Mouse (Mus musculus) heart, postnatal 36 days (tissue): ENCODE data around the gene Yipf1. TPM values are rescaled to one million over a fixed set of nuclear protein-coding genes. Genes with fewer than 3 reads are reported as not detected.
"Not testable (repeated sequence)": the region's sequence is repeated elsewhere in the genome, so short reads cannot be mapped to it uniquely, and the experiment has no call there.

ENCODE experiments used
- DNase-seq, 2 experiments: peaks; one replicate each; pipeline ENCODE4 v3.0.0; 2021 to 2022
- intact Hi-C: fragments of 180-260 bp; cut with DNase I; formaldehyde crosslinking; loops from one replicate; pipeline ENCODE4 v1.15.1; 2025
- total RNA-seq, 2 experiments: library from RNA; stranded (reverse); gene quantifications; 2 replicates each; pipeline ENCODE4 v1.2.3; 2021

The Yipf1 gene
- total RNA-seq, 2 experiments from 2014 or later = 21.2 to 22.7 TPM

DNA sequence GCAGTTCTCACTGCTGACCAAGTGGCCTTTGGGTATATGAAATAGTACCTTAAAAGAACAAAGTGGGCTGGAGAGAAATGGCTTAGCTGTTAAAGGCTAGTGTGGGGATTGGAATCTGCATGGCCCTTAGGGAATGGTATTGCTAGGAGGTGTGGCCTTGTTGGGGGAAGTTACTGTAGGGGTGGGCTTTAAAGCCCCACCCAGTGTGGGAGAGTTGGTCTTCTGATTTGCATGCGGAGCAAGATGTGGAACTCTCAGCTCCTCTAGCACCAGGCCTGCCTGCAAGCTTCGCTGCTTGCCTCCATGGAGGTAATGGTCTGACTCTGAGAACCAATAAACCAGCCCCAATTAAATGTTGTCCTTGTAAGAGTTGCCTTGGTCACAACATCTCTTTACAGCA is 6.9 kb downstream of the Yipf1 start:
- no peak for DNase-seq
- intact Hi-C loops = no loop called here

DNA sequence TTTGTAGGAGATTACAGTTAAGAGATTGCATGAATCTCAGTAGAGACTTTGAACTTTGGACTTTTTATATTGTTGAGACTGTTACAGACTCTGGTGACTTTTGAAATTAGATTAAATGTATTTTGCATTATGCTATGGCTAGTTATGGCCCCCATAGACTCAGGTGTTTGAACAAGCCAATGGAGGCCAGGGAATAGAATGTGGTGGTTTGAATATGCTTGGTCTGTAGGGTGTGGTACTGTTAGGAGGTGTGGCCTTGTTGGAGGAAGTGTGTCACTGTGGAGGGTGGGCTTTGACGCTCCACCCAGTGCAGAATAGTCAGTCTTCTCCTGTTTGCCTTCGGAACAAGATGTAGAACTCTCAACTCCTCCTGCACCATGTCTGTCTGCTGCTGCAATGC is 8.9 kb downstream of the Yipf1 start:
- DNase-seq = no peak
- intact Hi-C loops = no loop called here

DNA sequence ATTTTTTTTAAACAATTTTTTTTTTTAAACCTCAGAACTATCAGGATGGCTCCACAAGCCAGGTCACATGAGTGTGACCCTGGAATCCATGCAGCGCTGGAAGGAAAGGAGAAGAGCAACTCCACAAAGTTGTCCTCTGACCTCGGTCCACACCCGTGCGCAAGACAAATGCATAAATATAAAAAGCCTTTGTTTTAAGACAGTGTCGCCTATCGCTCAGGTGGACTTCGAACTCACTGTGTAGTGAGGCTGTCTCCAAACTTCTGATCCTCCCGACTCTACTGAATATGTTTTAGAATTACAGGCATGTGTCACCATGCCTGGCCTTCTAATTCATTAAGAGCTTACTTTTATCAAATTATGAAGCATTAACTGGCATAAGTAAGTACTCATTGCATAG is 14.4 kb downstream of the Yipf1 start:
- no peak for DNase-seq
- intact Hi-C loops = no loop called here

DNA sequence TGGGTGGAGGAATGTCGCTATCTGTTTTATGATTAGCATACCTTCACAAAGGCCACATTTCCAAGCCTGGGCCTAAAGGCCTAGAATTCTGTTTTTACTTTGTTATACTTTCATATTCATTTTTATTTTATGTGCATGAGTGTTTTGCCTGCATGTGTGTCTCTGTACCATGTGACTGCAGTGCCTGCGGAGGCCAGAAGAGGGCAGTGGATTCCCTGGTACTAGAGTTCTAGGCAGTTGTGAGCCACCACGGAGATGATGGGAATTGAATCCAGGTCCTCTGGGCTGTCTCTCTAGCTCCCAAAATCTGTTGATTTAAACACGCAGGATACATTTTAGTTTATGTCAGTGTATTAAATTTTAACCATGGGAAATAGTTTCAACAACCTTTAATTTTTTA is 19.4 kb downstream of the Yipf1 start:
- intact Hi-C loops = no loop called here
- no peak for DNase-seq

DNA sequence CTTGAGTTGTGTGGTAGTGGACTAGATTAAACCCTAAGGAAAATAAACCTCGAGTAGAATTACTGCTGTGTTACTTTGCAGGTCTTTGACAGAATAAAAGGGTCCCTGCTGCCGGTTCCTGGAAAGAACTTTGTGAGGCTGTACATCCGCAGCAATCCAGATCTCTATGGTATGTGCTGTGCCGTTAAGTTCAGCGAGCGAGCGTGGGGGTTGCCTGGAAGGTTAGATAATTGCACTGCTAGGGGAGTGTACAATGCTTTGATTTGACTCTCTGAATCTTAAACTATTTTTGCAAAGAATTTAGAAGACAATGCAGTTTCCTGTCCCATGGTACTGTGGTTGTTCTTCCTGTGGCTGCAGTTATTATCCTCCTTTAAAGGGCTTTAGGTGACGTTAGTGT is 22.2 kb downstream of the Yipf1 start:
- intact Hi-C loops = no loop called here
- no peak for DNase-seq

DNA sequence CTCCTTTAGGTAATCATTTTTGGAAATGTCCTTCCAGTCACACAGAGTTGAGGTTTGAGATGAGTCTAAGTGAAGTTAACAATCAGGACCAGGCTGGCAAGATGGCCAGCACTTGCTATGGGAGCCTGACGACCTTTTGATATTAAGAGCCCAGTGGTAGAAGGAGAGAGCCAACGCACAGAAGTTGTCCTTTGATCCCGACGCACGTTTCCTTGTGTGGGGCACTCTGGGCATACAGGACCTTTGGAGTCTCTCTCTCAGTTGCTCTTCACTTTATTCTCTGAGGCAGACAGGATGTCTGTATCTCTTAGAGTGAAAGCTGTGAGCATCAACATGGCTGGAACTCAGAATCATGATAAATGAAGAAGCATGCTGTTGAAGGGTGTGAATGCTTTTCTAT is 23.3 kb downstream of the Yipf1 start:
- no peak for DNase-seq
- intact Hi-C loops = no loop called here

DNA sequence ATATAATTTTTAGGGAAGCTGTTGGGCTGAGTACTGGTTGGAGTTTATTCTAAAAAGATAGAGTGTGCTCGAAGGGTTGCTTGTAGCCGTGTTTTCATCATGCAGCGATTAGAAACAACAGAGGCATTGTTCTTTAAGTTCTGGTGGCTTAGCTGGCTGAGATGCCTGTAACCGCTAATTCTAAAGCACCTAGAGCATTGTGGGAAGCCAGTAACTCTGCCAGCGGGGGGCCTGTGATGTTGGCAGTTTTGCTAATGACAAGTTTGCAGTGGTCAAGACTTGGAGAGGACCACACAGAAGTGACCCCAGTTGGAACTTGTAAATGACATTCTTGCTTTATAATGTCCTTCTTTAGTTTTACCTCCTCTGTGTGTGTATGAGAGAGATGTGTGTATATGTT is 27.2 kb downstream of the Yipf1 start:
- intact Hi-C loops = no loop called here
- DNase-seq = no peak

DNA sequence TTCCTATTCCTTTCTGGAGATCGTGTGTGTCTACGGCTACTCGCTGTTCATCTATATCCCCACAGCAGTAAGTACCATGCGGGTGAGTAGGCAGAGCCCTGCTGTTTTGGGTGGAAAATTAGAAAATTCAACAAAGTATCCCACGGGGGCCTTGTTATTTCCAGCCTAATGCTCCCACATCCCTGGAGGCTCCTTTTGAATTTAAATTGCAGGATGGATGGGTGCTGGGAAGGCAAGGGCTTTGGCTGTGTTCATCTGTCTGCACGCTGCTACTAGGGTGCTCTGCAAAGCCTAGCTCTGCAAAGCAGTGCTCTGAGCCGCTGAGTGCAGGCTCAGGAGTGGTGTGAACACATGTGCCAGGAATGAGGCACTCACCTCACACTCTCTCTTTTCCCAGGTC is 30.4 kb downstream of the Yipf1 start:
- intact Hi-C loops = loop anchor here (5.0 kb wide), 1 partner anchor 147 kb away; no protein-coding TSS in a partner anchor
- DNase-seq = no peak

DNA sequence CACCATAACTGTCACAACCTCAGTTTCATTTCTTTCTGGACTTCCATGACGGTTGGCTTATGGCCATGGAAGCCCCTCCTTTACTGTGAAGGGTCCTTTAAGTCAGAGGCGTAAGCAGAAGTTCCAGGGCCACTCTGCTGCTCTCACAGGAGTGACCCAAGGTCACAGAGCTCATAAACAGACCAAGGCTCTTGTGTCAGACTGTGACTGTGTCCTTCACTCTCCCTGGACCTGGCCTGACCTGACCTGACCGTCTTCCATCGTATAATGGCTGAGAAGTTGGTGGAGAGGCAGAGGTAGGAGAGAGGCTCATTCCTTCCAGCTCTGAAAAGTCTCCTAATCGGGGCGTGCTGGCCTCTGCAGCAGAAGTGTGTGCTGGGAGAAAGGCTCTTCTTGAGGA is 33.1 kb downstream of the Yipf1 start:
- no peak for DNase-seq
- intact Hi-C loops = loop anchor here (5.0 kb wide), 1 partner anchor 150 kb away; no protein-coding TSS in a partner anchor

DNA sequence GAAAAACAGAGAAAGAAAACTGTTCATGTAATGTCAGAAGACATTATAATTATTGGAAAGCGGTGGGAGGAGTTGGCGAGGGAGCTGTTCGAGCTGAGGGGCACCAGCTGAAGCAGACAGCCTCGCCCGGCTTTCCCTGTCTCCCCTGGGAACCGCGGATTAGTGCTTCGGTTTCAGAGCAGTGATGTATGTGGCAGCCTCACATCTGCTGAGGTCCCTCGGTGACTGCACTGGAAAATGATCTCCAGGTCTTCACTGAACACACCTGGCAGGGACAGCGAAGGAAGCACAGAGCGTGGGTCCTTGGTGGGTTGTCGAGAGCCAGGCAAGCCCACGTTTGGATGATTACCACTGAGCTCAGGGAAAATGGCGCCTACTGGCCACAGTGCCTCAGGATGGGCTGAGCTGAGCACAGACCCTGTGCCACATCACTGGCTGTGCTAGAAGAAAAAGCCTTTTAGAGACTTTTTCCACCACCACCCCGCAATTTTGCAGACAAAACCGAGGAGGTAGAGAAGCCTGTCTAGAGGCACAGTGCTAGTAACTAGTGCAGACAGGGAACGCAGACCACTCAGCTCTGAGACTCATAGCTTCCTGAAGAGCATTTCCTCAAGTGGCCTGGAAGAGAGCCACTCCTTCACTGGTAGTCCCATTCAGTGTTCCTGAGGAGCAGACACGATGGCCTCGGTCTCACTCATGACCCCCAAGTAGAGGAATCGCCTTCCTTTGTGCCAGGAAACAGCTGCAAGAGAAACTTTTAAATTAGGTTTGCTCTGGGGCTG is 34.6 kb downstream of the Yipf1 start:
- intact Hi-C loops = loop anchor here (1.0 to 5.0 kb wide), 2 partner anchors 98 to 151 kb away; no protein-coding TSS in a partner anchor
- DNase-seq = no peak

DNA sequence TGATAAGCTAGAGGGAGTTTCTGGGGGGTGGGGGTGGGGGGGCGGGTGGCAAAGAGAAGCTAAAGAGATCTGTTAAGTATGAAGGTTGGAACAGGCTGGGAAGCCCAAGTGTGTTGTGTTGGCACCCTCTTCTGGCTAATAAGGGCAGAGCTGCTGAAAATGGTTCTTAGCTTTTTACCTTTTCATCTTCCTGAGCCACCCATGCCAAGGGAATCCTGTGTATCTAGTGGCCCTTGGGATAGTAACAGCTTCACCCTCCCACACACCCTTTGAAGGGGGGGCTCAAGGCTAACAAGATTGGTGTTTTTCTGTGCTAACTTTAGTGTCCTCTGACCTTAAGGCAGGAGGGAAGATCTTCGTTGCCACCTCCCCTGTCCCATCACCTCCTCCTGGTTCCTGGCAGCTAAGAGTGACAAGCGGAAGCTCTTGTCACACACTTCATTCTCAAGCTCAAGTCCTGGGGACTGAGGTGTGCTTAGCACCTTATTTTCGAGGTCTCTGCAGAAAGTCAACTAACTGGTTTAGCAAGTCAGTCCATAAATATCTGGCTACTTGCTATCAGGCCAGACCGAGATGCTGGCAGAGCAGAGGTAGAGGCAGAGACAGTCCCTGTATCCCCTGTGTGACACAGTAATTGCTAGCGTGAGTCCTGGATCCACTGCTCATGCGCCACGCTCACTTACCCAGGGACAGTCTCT is 35.3 kb downstream of the Yipf1 start:
- DNase-seq = peak in 1 of 2 experiments; percentile 6

DNA sequence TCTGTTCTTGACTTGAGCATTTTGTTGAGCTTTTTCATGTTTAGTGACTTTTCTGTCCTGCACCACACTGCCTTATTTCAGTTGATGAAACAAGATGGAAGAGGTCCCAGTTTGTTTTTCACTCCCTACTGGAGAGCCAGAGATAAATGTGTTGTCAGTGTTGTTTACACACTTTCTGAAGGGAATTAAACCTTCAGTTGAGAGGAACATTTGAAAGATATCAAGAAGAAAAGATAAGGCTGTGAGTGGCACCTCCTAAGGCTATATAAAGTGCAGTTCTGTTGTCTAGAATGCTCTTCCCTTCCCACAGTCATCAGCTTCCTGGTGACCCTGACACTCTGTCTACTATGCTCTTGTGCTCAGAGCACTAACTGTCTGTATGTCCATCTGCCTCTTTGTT is 37.2 kb downstream of the Yipf1 start:
- intact Hi-C loops = no loop called here
- no peak for DNase-seq

More for the DNA sequence above, 35.3 kb downstream of the Yipf1 start:
- intact Hi-C loops = loop anchor here (1.0 to 5.0 kb wide), 2 partner anchors 99 to 152 kb away; no protein-coding TSS in a partner anchor

DNA sequence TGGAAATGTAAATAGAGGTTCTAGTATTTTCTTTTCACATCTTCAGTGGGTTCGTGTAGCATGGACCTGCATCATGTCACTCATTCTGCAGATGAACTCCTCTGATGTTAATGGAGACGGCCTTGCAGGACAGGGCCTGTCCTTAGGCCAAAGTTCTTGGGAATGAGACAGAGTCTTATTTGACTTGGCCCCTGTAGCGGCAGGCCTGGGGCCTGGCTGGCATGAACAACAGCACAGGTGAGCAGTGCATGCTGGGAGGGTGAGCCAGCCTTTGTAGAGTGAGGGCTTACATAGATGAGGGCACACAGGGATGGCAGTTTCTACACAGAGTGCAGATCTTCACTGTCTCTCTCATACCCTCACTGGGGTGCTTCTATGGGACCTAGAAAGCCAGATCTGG is 39.4 kb downstream of the Yipf1 start:
- DNase-seq = no peak
- intact Hi-C loops = no loop called here

DNA sequence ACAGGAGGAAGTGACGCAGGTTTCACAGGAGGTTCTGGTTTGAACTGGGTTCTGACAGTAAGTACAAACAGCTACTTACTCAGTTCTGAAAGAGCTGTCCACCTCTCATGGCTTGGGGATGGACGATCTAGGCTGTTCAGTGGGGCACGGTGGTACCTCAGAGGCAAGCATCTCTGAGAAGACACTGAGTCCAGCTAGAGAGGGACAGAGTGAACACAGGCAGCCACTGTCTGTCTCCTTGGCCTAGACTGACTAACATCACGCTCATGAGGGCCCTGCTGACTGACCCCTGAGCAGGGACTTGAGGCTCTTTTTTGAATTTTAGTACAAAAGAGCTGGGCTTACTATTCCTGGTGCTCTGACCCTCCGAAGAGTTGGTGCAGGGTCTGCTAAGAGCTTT is 40.0 kb downstream of the Yipf1 start:
- no peak for DNase-seq
- intact Hi-C loops = no loop called here

DNA sequence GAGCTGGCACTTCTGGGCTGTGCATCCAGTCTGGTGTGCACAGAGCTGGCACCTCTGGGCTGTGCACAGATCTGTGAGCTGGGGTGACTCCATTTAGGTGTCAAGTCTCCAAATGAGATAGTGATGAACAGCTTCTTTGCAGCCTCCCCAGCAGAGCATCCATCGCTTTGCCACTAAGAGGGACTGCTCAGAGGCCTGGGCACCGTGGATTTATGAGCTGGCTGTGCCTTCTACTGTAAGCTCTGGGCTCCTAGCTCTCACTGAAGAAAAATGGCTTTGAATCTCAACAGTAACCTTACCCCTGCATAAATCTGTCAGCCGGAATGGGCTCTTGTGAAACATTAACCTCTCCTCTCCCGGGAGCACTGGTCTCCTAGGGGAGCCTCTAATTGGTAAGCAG is 40.4 kb downstream of the Yipf1 start:
- no peak for DNase-seq
- intact Hi-C loops = no loop called here

DNA sequence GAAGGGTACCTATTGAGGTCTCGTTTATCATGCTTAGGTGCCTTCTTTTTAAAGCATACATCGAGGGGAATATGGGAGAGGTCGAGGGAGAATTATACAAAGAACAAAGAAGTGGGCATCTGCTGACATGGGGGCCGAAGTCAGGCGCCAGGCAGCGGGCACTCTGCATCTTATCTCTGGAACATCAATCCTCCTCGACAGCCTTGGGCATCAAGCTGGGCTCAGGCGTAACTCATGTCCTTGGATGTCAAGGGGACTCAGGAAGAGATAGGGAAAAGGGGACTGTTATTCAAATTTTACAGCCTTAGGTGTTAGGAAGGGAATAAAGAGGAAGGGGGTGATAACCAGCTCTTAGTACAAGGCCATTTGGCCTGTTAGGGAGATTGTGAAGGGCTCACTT is 43.0 kb downstream of the Yipf1 start:
- intact Hi-C loops = not testable (repeated sequence)

DNA sequence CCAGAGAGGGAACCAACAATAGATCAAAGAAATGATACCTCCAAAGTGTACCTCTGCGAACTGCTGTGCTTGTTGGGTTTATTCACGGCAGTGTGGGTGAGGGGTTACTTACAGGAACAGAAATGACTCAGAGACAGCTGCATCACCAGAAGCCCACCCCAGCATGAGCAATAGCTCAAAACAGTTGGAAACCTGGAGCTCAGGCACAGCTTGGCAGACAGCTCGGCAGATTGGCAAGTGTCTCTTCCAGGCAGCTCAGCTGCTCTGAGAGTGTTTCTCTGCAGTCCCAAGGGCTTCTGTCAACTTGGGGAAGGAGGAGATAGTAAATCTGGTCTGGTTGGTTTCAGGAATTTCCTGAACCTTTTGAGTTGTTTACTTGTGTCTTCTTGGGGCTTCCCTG is 44.3 kb downstream of the Yipf1 start:
- intact Hi-C loops = no loop called here
- DNase-seq = no peak

More for the DNA sequence above, 43.0 kb downstream of the Yipf1 start:
- not testable (repeated sequence) for DNase-seq

DNA sequence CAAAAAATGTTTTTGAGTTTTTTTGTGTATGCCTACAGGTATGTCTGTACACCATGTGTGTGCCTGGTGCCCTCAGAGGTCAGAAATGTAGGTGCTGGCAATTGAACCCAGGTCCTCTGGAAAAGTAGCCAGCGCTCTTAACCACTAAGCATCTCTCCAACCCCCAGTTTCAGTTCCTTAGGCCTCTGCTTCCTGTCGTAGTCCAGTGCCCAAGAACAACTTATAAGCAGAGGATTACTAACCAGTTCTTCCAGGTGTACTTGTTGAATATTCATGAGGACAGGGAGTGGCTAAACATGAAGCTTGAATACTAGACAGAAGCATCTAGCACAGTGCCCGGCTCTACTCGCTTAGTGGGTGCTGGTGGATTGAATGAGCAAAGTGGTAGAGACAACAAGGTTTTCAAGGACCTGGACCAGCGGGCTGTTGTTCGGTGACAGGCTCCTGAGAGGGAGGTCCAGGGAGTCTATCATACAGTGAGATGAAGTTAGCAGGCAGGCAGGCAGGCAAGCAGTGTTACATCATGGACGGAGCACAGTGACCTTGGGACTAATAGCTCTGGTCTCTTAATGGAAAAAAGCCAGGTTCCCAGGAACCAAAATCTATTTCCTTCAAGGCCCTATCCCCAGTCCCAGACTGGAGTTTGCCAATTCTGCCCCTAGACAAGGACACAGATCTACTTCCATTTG is 46.4 kb downstream of the Yipf1 start:
- intact Hi-C loops = no loop called here

DNA sequence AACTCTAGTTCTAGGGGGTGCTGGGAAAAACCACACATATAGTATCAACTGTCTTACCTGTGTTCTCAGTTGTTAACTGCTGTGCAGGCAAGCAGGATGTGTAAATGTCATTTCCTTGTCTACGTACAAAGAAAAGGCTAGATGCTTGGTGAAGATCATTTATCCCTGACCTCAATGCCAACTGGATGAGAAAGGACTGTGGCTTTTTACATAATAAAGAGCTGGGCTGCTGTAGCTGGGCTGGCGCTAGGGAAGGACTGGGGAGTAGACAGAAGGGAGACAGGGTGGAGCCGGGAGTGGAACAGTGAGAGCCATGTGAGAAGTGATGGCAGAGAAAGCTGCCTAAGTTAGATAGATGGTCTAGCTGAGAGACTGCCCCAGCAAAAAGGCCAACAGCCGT is 48.6 kb downstream of the Yipf1 start:
- intact Hi-C loops = no loop called here

More for the DNA sequence above, 46.4 kb downstream of the Yipf1 start:
- no peak for DNase-seq

DNA sequence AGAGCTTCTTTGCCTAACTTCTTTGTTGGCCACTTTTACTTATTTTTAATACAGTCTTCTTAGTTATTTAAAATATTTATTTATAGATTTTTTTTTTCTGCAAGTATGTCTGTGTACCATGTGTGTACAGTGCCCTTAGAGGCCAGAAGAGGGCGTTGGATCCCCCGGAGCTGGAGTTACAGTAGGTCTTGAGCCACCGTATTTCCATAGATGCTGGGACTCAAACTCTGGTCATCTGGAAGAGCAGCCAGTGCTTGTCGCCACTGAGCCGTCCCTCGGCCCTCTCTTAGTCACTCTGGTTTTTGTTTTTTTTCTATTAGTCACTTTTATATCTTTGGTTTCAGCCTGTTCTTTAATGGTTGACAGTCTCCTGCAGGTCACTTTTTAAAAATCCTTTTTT is 49.4 kb downstream of the Yipf1 start:
- DNase-seq = no peak
- intact Hi-C loops = no loop called here

More for the DNA sequence above, 48.6 kb downstream of the Yipf1 start:
- no peak for DNase-seq

DNA sequence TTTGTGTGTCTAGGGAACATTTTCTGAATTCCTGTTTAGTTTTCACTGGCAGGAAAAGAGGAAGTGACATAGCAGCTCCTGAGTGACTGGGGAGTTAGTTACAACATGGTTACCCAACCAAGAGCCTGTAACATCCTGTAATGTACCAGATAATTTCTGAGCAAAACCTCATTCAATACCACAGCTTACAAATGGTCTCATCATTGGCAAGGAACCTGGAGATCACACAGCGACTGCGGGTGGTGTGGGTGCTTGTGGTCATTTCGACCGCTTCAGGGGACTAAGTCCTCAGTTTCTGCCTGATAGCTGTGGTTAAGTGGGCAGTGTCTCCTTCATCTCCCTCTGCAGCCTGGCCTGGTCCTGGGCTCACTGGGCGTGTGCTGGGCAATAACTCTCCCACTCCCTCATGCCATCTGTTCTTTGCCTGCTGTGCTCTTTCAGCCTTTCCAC is 50.1 kb downstream of the Yipf1 start:
- no peak for DNase-seq
- intact Hi-C loops = no loop called here
